Mouse (Mus musculus) T-cell, adult 2 months (primary cell): ENCODE measurements around the gene Tuba1c.

ENCODE experiments used
- DNase-seq: peaks from one replicate; pipeline ENCODE4 v3.0.0; 2022; ENCODE audit warnings: low spot score

Tuba1c gene

GRCm38 (mm10) chr15:98996840-98997239 is 32.9 kb upstream of the Tuba1c start:
- no peak for DNase-seq

- no peak for DNase-seq
These were observed 31.5 kb upstream of the Tuba1c start for GRCm38 (mm10) chr15:98997938-98998774.

- DNase-seq, result no peak
These were observed 30.9 kb upstream of the Tuba1c start for GRCm38 (mm10) chr15:98998775-98999157.

- DNase-seq, result peak; percentile 47
These were observed 29.0 kb upstream of the Tuba1c start for GRCm38 (mm10) chr15:99000535-99001283.

GRCm38 (mm10) chr15:99001451-99001931 is 28.2 kb upstream of the Tuba1c start:
- DNase-seq, result no peak

GRCm38 (mm10) chr15:99003600-99003999 is 26.1 kb upstream of the Tuba1c start:
- DNase-seq, result no peak

GRCm38 (mm10) chr15:99008801-99009241 is 20.9 kb upstream of the Tuba1c start:
- peak; percentile 78 for DNase-seq

GRCm38 (mm10) chr15:99010896-99011295 is 18.8 kb upstream of the Tuba1c start:
- DNase-seq, result no peak

GRCm38 (mm10) chr15:99011946-99012345 is 17.7 kb upstream of the Tuba1c start:
- no peak for DNase-seq

- DNase-seq, result no peak
These were observed 15.1 kb upstream of the Tuba1c start for GRCm38 (mm10) chr15:99014496-99015030.

GRCm38 (mm10) chr15:99017355-99017761 is 12.3 kb upstream of the Tuba1c start:
- no peak for DNase-seq

GRCm38 (mm10) chr15:99017986-99018385 is 11.7 kb upstream of the Tuba1c start:
- DNase-seq, result no peak

GRCm38 (mm10) chr15:99018630-99019029 is 11.1 kb upstream of the Tuba1c start:
- no peak for DNase-seq

- DNase-seq, result no peak
These were observed 10.3 kb upstream of the Tuba1c start for GRCm38 (mm10) chr15:99019436-99019835.

- DNase-seq, result no peak
These were observed 9.5 kb upstream of the Tuba1c start for GRCm38 (mm10) chr15:99020171-99020570.

- DNase-seq, result no peak
These were observed 8.4 kb upstream of the Tuba1c start for GRCm38 (mm10) chr15:99021255-99021654.

GRCm38 (mm10) chr15:99024668-99025314 is 4.9 kb upstream of the Tuba1c start:
- DNase-seq, result peak; percentile 69

GRCm38 (mm10) chr15:99025414-99025813 is 4.3 kb upstream of the Tuba1c start:
- DNase-seq, result no peak

- peak; percentile 29 for DNase-seq
These were observed 3.4 kb upstream of the Tuba1c start for GRCm38 (mm10) chr15:99026259-99026658.

GRCm38 (mm10) chr15:99027116-99027515 is 2.6 kb upstream of the Tuba1c start:
- DNase-seq, result no peak

GRCm38 (mm10) chr15:99028874-99029458 is 725 bp upstream of the Tuba1c start:
- no peak for DNase-seq
